Mouse (Mus musculus) embryonic stem cell, embryonic (primary cell): ENCODE measurements at regions not wholly inside any gene's neighbourhood (a gene's known extent, or its start where the extent isn't known, plus 50 kb on each side); places are given as distances from the start of the nearest gene placed in this dataset.

Experiments
- CTCF ChIA-PET, 4 experiments: fragments of 300-600 bp in 2 of 4; fragments of 350-600 bp in 2 of 4; sonication (Branson Sonifier 250); formaldehyde crosslinking; loops; one replicate each; lab custom pipeline; 2022; ENCODE audit warnings: inconsistent platforms in 2 of 4; lab: Charles Lee
- POLR2A ChIA-PET, 4 experiments: fragments of 300-600 bp in 2 of 4; fragments of 350-600 bp in 2 of 4; sonication (Branson Sonifier 250); formaldehyde crosslinking; loops; one replicate each; lab custom pipeline; 2022; ENCODE audit warnings: antibody characterized with exemption in 4 of 4, inconsistent platforms in 1 of 4; lab: Charles Lee

GRCm38 (mm10) chr8:98403645-98404032, 1012.6 kb downstream of the Cdh8 start:
- CTCF ChIA-PET: no interaction called here

DNA sequence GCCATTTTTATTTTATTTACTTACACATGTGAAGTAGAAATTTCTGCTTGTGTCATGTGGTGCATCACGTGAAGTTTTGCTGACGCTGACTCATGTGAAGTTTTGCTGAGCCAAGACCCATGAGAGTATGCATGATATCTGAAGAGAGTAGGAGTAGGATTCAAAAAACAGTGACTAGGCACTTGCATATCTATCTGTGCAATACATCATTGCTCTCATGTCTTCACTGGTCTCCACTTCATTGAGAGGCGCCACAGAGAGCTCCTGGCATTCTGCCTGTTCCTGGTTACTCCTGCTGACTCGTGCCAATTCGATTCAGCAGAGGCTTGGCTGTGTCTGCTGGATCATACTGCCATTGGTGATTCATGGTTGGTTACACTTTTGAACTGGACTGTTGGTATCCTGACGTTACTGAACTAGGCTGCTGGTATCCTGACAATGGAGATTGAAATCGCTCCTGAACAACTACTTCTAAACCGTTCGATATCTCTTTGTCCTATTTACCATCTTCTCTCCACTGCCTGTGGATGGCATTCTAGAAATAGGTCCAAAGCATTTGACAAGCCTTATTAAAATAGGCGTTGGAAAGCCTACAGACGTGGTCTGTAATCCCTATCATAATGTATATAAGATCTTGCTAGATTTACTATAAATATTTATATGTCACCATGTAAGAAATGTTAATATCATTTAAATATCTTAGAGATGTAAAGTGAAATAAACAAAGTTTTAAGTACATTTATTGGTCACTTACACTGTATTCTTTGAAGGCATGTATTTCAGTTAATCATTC, 1013.2 kb downstream of the Cdh8 start:
- ChIA-PET CTCF (no interaction called here), POLR2A (no interaction called here)

More at GRCm38 (mm10) chr8:98403645-98404032, 1012.6 kb downstream of the Cdh8 start:
- POLR2A ChIA-PET: no interaction called here

DNA sequence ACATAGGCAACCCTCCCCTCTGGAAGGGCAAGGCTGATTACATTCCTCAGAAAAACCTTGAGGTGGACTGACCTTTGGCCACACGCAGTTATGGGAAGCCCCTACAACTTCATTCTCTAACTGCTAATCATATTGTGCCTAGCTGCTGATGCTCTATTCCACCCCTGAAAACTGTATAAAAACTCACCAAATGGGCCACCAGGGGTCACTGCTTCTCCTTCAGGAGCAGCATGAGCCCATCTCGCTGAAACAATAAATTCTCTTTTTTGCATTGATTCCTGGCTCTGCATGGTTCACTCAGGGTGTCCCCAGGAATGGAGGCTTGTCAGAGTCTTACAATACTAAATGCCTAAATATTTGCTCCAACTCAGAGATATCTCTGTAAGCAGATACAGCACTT, 1034.5 kb downstream of the Cdh8 start:
- POLR2A ChIA-PET: no interaction called here
- CTCF ChIA-PET: no interaction called here

GRCm38 (mm10) chr8:98380387-98380786, 1035.9 kb downstream of the Cdh8 start:
- ChIA-PET POLR2A (no interaction called here), CTCF (no interaction called here)

GRCm38 (mm10) chr8:98377743-98378142, 1038.5 kb downstream of the Cdh8 start:
- POLR2A ChIA-PET: no interaction called here
- CTCF ChIA-PET: no interaction called here

DNA sequence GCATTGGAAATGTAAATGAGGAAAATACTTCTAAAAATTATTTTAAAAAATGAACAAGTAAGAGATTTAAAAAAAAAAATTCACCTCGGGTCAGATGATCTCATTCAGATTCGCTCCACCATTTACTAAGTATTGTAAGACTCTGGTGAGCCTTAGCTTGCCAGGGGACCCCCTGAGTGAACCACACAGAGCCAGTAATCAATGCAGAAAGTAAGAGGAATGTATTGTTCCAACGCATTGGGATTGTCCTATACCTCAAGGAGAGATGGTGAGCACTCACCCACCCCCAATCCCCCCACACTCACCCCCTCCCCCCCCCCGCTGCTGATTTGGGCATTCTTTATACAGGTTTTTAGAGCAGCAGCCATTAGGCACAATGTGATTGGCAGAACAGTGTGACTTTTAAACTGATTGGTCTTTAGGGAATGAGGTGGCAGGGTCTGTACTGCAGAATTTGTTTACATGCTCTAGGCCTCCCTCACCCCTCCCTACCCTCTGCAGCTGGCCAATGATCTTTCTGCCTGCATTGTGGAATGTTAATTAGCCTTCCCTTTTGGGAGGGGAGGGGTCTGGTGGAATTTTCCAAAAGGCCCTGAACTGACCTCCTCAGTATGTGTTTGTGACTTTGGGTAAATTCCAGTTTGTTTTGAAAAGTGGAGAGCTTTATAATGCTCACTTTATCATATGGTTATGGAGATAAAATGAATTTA, 1043.4 kb downstream of the Cdh8 start:
- ChIA-PET CTCF (no interaction called here), POLR2A (no interaction called here)

GRCm38 (mm10) chr8:98365378-98366095, 1050.7 kb downstream of the Cdh8 start:
- CTCF ChIA-PET: no interaction called here

GRCm38 (mm10) chr8:98337279-98337678, 1079.0 kb downstream of the Cdh8 start:
- ChIA-PET POLR2A (no interaction called here), CTCF (no interaction called here)

More at GRCm38 (mm10) chr8:98365378-98366095, 1050.7 kb downstream of the Cdh8 start:
- POLR2A ChIA-PET: no interaction called here

- ChIA-PET POLR2A (no interaction called here), CTCF (interaction anchor here in 1 of 4 experiments (0.5 kb wide), 1 partner anchor 1390 kb away, joined by 5 read pairs; no protein-coding TSS in a partner anchor)
These were observed 1106.8 kb downstream of the Cdh8 start for GRCm38 (mm10) chr8:98309405-98309990.

DNA sequence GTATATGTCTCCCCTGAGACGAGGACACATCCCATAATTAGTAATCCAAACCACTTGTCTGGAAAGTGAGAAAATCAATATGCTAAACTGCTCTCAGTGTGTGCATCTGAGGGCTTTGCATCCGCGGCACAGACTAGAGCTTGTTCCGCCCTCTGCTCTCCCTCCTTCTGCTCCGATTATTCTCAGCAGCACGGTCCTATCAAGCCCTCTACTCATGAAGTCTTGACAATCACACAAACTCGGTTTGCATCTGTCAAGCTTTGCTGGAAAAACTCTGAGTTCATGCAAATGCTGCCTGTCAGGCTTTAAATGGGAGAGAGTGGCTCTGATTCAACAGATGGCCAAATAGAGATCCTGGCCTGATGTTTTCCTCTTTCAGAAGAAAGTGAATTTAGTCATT, 1121.3 kb downstream of the Cdh8 start:
- ChIA-PET POLR2A (no interaction called here), CTCF (no interaction called here)

DNA sequence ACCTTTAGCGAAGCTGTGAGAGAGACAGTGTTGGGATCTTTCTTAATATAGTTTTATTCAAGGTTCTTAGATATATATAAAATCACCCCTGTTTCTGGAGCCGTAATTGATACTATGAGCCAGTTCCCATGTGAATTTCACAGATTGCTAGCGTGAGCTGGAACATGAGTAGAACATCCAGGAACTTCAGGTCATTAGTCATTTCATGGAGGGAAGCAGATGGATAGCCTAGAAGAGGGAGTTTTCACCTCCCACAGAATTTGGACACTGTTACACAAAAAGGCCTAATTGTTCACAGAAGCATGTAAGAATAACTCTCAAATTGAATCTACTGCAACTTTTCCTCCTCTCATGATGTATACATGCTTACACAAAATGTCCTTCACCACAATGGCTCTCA, 1156.0 kb downstream of the Cdh8 start:
- ChIA-PET CTCF (no interaction called here), POLR2A (no interaction called here)

GRCm38 (mm10) chr8:98243328-98243926, 1172.8 kb downstream of the Cdh8 start:
- CTCF ChIA-PET: interaction anchor here in 1 of 4 experiments (0.5 kb wide), 1 partner anchor 171 kb away, joined by 3 read pairs; no protein-coding TSS in a partner anchor
- POLR2A ChIA-PET: interaction anchor here in 1 of 4 experiments (0.9 kb wide), 1 partner anchor 14 kb away, joined by 3 read pairs; no protein-coding TSS in a partner anchor

DNA sequence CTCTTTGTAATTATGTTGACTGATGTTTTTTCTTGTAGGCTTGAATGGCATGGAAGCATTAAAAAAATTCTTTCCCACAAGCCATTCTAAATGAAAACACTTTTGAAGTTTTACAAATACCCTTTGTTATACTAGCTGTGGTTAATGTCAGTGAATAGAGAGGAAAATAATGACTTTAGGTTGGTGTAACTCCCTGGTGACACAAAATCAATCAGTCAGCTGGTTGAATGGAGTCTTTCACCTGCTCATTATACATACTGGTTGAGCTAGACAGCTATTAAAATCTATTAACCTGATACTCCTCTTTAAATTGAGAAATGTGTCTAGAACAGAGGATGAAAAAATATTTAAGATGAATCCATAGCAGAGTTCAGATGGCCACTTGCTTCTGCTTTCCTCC, 1202.3 kb downstream of the Cdh8 start:
- ChIA-PET POLR2A (no interaction called here), CTCF (no interaction called here)
